In genomic region chrX:162913651-162914050, GRCm38 (mm10) we compare ENCODE assay signal across 21 mouse cellular contexts. TPM values are rescaled to one million over a fixed set of nuclear protein-coding genes. Genes with fewer than 3 reads are reported as not detected.
"Had no signal": no experiment of that assay in that cellular context is flagged by ENCODE, and none has a peak within 500 bp of the region (broad histone marks: within the 10 kb centered on the region; RNA-seq: fewer than 3 reads in every experiment).

No protein-coding gene starts in this region.

- DNase-seq: gastrocnemius, postnatal 14 days; gastrocnemius, postnatal 36 days; heart, adult 11 months; heart, adult 2 months; heart, postnatal 14 days; heart, postnatal 36 days; kidney, adult 11 months; kidney, adult 2 months; kidney, adult 9 months; kidney, postnatal 14 days; kidney, postnatal 36 days; layer of hippocampus, postnatal 36 days; left cerebral cortex, postnatal 4 days had no signal

RNA-seq across cellular contexts. Expression of gene S100g, which starts 50.7 kb away (rescaled TPM):
- total RNA-seq: gastrocnemius, adult 18-20 months; gastrocnemius, postnatal 14 days; gastrocnemius, postnatal 36 days; heart, adult 2 months; heart, postnatal 14 days; heart, postnatal 36 days; hematopoietic stem cell, adult 5-6 weeks; hindbrain, postnatal 0 days; layer of hippocampus, adult 18-20 months; layer of hippocampus, adult 8-10 months; layer of hippocampus, postnatal 10 days; layer of hippocampus, postnatal 36 days; left cerebral cortex, adult 2 months; left cerebral cortex, postnatal 25 days; left cerebral cortex, postnatal 4 days had no signal
